Mouse (Mus musculus) ES-Bruce4 (cell line): ENCODE results near the gene Gm364. TPM values are rescaled to one million over a fixed set of nuclear protein-coding genes. Genes with fewer than 3 reads are reported as not detected.
A peak's percentile ranks its signal among the peaks of the same experiment; 100 is the strongest.

Source experiments
- H3K27ac ChIP-seq: 2 replicates; pipeline ENCODE4 v1.5.1; 2012; ENCODE audit warnings: low read length, inconsistent platforms; ENCODE audit not compliant: insufficient read depth
- H3K27me3 ChIP-seq: 2 replicates; pipeline ENCODE4 v1.6.1; 2012; ENCODE audit warnings: mild to moderate bottlenecking, low read length, inconsistent platforms; ENCODE audit not compliant: control insufficient read depth, poor library complexity, insufficient read depth, severe bottlenecking
- H3K36me3 ChIP-seq: 2 replicates; pipeline ENCODE4 v1.6.1; 2012; ENCODE audit warnings: inconsistent platforms, mild to moderate bottlenecking, low read length, moderate library complexity; ENCODE audit not compliant: control insufficient read depth, poor library complexity, insufficient read depth, severe bottlenecking
- H3K4me1 ChIP-seq: one replicate; pipeline ENCODE4 v1.8.1; 2011; ENCODE audit warnings: low read length; ENCODE audit not compliant: control insufficient read depth, insufficient read depth
- H3K4me3 ChIP-seq: 2 replicates; pipeline ENCODE4 v1.5.1; 2011; ENCODE audit warnings: low read depth, mild to moderate bottlenecking, low read length
- H3K9ac ChIP-seq: 2 replicates; pipeline ENCODE4 v1.6.1; 2012; ENCODE audit warnings: low read depth, mild to moderate bottlenecking, inconsistent platforms; ENCODE audit not compliant: poor library complexity, severe bottlenecking
- H3K9me3 ChIP-seq: replicated peaks from 2 replicates; pipeline ENCODE4 v1.6.1; 2012; ENCODE audit warnings: mild to moderate bottlenecking, low read length, inconsistent platforms; ENCODE audit not compliant: control insufficient read depth, poor library complexity, insufficient read depth, severe bottlenecking
- CTCF ChIP-seq: IDR thresholded peaks from one replicate; pipeline ENCODE4 v1.8.1; 2011; ENCODE audit warnings: low read depth, low read length
- EP300 ChIP-seq: IDR thresholded peaks from 2 replicates; pipeline ENCODE4 v1.6.1; 2011; ENCODE audit warnings: low read depth, low read length; ENCODE audit not compliant: insufficient read depth
- POLR2A ChIP-seq: IDR thresholded peaks from one replicate; pipeline ENCODE4 v1.8.1; 2011; ENCODE audit warnings: low read length; ENCODE audit not compliant: insufficient read depth
- polyA plus RNA-seq: library from polyadenylated mRNA; stranded (reverse); fragments of >200 nt; gene quantifications from 2 replicates; pipeline ENCODE4 v1.2.4, GENCODE M21; 2011; ENCODE audit warnings: low read depth; ENCODE audit not compliant: missing spikeins, insufficient read depth, insufficient read length

Gene Gm364
- polyA plus RNA-seq, 1 experiment, result not detected

DNA sequence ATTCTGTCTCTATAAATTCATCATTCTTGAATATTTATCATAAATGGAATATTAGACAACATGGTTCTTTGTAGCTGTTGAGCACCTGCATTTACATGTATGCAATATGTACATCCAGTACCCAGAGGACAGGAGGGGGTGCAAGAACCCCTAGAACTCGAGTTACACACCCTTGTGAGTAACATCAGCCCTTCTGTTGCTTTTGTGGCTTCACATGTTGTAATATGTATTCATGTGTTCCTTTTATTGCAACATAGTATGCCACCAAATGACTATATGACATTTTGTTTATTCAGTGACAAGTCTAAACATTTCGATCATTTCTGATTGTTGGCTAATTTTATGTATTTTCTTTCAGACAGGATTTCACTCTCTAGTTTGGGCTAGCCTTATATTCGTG lies 31.9 kb upstream of the Gm364 start:
- Histone ChIP-seq H3K9me3 (no peaks in the 10 kb centered on the region), H3K9ac (no peak overlapping the region), H3K4me1 (no peaks in the 10 kb centered on the region), H3K36me3 (0 out of 2 replicates have a peak, but pooled peaks cover 6% of the 10 kb centered on the region), H3K4me3 (no peak overlapping the region), H3K27ac (no peak overlapping the region), H3K27me3 (no peaks in the 10 kb centered on the region)
- TF ChIP-seq POLR2A (no peak), CTCF (no peak), EP300 (no peak)

DNA sequence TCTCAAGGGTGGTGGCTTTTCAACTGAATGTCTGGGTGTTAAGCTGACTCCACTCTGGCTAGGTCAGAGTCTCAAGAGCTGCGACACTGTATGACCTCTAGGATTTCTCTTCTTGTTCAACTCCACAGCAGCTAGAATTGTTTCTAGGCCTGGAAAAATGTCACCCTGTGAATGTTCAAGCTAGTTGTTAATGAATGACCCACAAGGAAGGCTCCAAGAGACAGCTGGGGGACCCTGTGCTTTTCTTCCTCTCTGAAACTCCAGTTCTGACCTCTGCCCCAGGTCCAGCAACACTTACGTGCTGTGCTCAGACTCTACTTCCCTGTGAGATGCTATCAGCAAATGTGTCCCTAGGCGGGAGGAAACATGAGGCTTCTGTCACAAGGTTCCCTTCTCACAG lies 30.4 kb upstream of the Gm364 start:
- H3K9me3 ChIP-seq, result no peaks in the 10 kb centered on the region

DNA sequence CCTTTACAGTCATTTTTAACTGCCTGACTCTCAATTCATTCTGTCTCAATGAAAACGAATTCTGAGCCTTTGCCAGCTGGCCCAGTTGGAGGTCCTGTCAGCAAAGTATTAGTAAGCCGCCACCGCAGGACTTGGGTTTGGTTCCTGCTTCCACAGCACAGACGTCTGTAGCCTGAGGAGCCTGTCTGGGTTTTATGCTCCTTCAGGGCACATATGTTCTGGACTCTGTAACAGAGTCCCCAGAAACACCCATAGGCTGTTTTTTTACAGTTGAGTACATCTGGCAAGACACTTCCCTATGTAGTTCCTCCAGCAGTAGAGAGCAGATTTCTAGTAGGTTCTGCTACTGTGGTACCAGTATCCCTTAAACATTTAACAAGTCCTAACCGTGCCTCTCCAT lies 28.0 kb upstream of the Gm364 start:
- Histone ChIP-seq H3K4me3 (no peak overlapping the region), H3K9me3 (no peaks in the 10 kb centered on the region), H3K4me1 (no peaks in the 10 kb centered on the region), H3K36me3 (peaks cover 15% of the 10 kb centered on the region), H3K27ac (no peak overlapping the region; the same call in 1 of the 2 replicates), H3K9ac (no peak overlapping the region), H3K27me3 (no peaks in the 10 kb centered on the region)
- TF ChIP-seq POLR2A, result no peak
- TF ChIP-seq CTCF, result no peak
- no peak for TF ChIP-seq EP300

More for the DNA sequence above, 30.4 kb upstream of the Gm364 start:
- H3K27ac ChIP-seq, result no peak overlapping the region
- H3K36me3 ChIP-seq, result peaks cover 7% of the 10 kb centered on the region
- H3K4me1 ChIP-seq, result no peaks in the 10 kb centered on the region
- TF ChIP-seq POLR2A (no peak), CTCF (no peak), EP300 (no peak)
- no peak overlapping the region for H3K4me3 ChIP-seq
- H3K9ac ChIP-seq, result no peak overlapping the region
- H3K27me3 ChIP-seq, result no peaks in the 10 kb centered on the region

DNA sequence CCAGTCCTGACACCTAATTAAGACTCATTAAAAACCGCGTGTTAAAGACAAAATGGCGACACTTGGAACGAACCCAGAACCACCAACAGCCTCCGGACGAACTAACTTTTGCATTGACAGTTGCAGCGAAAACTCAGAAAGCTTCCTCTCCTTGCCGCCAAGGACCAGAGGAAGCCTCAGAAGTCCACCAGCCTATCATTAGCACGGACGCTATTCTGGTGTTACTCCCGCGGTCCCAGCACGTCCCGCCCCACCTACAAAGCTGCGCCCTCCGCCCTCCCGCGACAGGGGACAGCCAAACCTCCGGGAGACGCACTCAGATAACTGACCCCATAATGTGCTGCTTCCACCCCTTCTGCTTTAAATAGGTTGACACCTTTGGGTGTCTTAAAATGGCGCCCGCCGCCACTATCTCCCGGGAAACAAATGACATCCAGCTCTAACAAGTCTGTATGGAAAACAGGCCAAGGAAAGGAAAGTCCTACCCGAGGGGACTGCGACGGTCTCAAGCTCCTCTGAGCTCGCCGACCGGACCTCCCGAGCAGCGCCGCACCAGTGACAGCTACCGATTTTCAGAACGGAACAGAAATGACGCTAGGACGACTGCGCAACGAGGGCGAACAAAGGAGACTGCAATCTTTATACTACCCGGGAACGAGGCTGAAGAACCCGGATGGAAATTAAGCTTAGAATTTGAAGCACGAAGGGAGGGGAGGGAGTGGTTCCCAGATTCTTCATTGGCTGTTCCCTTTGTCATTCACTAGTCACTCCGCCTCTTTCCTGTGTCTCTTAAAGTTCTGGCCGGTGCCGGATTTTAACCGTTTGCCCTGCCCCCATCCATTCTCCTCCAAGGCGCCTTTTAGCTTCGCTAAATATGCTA lies 16.3 kb upstream of the Gm364 start, which contains the start of gene Rbmx:
Gene Rbmx, minus strand, starts transcription at position 670 of the 880 bp plus-strand sequence.
- TF ChIP-seq EP300 (no peak), CTCF (no peak), POLR2A (peak; percentile 18)
- Histone ChIP-seq H3K4me1 (no peaks in the 10 kb centered on the region), H3K9me3 (no peaks in the 10 kb centered on the region), H3K4me3 (peak within 1 kb of the TSS; percentile 88), H3K27ac (peak within 1 kb of the TSS; percentile 26; the same call in 1 of the 2 replicates), H3K36me3 (peaks cover 22% of the 10 kb centered on the region), H3K27me3 (no peaks in the 10 kb centered on the region), H3K9ac (peak within 1 kb of the TSS; percentile 82)

DNA sequence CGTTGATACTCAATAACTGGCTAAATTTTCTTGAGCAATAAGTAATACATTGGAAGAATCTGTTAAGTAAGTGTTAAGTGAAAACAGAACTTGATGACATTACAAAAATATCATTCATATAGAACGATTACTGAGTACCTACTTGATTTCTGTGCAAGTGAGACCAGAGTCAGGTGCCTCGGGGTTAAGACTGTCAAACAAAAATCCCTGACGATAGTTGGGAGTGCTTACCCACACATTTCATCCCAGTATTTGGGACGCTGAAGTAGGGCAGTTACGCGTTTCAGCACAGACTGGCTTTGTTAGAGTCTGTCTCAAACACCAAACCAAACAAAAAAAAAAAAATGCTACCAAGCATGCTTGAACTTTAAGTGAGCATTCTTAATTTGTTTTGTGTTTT lies 15.5 kb upstream of the Gm364 start:
- TF ChIP-seq POLR2A (no peak), CTCF (no peak), EP300 (no peak)
- no peak overlapping the region for H3K27ac ChIP-seq
- H3K9ac ChIP-seq, result no peak overlapping the region
- H3K4me1 ChIP-seq, result no peaks in the 10 kb centered on the region
- no peaks in the 10 kb centered on the region for H3K9me3 ChIP-seq
- no peak overlapping the region for H3K4me3 ChIP-seq
- no peaks in the 10 kb centered on the region for H3K27me3 ChIP-seq
- peaks cover 16% of the 10 kb centered on the region for H3K36me3 ChIP-seq

DNA sequence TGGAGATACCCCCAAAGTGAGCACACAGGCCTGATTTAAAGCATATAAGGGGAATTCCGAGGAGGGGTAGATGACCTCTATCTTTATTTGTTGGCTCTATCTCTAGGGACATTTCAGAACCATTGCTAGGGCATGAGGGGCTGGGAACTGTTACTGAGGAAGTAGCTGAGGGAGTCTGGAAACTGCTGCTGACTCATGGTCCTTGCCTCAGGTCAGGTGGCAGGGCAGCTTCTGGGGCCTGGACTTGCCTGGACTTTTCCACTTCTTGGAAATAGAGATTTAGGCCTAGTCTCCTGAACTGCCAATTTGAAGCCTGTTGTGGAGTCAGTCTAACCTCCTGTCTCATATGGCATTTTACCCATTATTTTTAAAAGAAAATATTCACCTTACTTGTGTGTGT lies 7.6 kb upstream of the Gm364 start:
- no peak for TF ChIP-seq POLR2A
- no peak for TF ChIP-seq CTCF
- no peak for TF ChIP-seq EP300
- H3K4me1 ChIP-seq, result no peaks in the 10 kb centered on the region
- H3K27me3 ChIP-seq, result no peaks in the 10 kb centered on the region
- H3K9ac ChIP-seq, result no peak overlapping the region
- no peak overlapping the region for H3K4me3 ChIP-seq
- no peak overlapping the region for H3K27ac ChIP-seq
- H3K36me3 ChIP-seq, result no peaks in the 10 kb centered on the region
- H3K9me3 ChIP-seq, result no peaks in the 10 kb centered on the region
